Mouse (Mus musculus) megakaryocyte progenitor cell, adult 5-6 weeks (primary cell): ENCODE measurements around the gene Ifrd2. TPM values are rescaled to one million over a fixed set of nuclear protein-coding genes. Genes with fewer than 3 reads are reported as not detected.

Experiments used
- ATAC-seq: replicated peaks from 2 replicates; pipeline ENCODE4 v1.8.0; 2016; ENCODE audit warnings: mild to moderate bottlenecking, moderate TSS enrichment, inconsistent platforms; ENCODE audit not compliant: poor library complexity
- total RNA-seq, 2 experiments: library from RNA; stranded (forward) in 1 of 2; stranded (reverse) in 1 of 2; fragments of 157-497, 149-512 nt in 1 of 2; fragments of 200-1000 nt in 1 of 2; gene quantifications; 2 replicates each; pipeline versions ENCODE4 v1.2.3 to v1.2.4; 2015 to 2017

Gene Ifrd2
- total RNA-seq, 2 experiments from 2014 or later, result 31.5 to 93.4 TPM

GRCm38 (mm10) chr9:107618098-107618497 lies 30.7 kb downstream of the Ifrd2 start:
- ATAC-seq, result no peak

GRCm38 (mm10) chr9:107618778-107619545 lies 31.5 kb downstream of the Ifrd2 start:
- ATAC-seq, result peak; percentile 60

GRCm38 (mm10) chr9:107619546-107619879 lies 32.1 kb downstream of the Ifrd2 start:
- no peak for ATAC-seq

- ATAC-seq, result no peak
Observed at GRCm38 (mm10) chr9:107620954-107621353, 33.5 kb downstream of the Ifrd2 start.

DNA sequence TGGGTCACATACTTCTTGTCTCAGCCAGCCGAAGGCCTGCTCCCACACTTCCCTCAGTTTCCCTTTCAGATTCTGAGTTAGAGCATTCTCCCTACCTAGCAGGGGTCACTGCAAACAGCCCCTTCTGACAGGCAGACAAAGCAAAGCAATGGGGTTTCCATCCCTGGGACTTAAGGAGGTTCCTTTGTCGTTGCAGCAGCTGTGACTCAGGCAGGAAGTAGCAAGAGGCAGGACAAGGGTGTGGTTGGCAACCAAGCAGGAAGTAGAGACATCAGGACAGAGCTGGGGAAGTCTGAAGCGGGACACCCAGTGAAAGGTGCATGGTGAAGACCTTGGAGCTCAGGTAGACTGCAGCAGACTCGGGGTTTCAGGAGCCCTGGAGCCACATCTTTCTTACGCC lies 37.1 kb downstream of the Ifrd2 start:
- peak; percentile 55 for ATAC-seq

- ATAC-seq, result no peak
Observed at GRCm38 (mm10) chr9:107624951-107625350, 37.5 kb downstream of the Ifrd2 start.

- no peak for ATAC-seq
Observed at GRCm38 (mm10) chr9:107625351-107626128, 38.1 kb downstream of the Ifrd2 start.

GRCm38 (mm10) chr9:107626158-107626843 lies 38.9 kb downstream of the Ifrd2 start:
- ATAC-seq, result no peak; the same call in 1 of the 2 replicates

DNA sequence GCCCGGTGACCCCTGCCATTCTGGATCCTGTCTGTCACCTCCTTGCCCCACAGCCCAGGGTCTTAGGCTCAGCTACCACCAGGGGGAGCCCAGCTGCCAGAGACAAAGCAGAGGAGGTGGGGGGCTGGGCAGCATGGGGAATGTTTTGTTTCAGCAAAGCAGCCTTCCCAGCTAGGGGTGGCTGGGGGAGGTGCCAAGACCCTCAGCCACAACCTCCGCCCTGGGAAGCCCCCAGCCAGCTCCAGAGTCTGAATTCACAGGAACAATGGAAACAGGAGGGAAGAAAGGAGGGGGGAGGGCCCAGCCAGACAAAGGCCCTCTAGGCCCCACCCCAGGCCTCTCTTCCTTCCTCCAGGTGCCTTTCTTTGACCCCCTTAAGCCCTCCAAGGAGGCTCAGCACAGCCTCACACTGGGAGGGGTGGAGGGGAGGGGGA lies 39.4 kb downstream of the Ifrd2 start:
- peak; percentile 59 for ATAC-seq

DNA sequence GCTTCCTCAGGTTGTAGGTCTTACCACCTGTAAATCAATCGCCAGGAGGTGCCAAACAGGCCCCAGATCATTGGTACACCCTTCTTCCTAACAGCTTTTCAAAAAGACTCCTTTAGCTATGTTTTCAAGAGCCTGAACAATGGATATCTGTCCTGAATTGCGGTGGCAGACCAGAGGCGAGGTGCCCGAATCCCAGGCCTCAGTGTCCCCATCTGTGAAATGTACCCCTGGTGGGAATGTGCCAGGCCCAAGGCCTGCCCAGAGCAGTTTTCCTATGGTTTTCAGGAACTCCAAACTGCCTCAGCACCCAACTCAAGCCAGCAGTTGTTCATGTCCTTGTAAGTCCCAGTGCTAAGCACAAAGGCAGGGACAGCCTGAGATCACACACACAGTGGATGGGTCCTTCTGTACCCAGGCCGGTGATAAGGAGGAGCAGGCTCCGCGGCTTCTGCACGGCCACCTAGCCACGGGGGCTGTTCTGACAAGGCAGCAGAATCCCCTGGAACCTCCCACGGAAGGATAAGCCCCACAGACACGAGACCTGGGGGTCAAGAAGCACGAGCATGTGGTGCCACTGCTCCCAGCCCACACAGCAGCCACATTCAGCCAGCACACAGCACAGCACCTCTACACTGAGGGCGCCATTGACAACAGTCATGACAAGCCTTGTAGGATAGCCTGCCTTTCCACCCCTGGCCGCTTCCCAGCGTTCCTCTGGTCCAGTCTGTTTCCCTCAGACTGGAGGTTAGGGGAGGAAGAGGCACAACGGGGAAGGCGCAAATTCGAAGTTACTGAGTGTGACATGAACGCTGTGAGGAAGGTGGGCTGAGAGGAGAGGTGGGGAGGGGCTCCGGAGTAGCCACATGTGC lies 40.2 kb downstream of the Ifrd2 start:
- no peak for ATAC-seq

- ATAC-seq, result peak; percentile 49
Observed at GRCm38 (mm10) chr9:107628721-107629410, 41.4 kb downstream of the Ifrd2 start.

- no peak for ATAC-seq
Observed at GRCm38 (mm10) chr9:107629411-107629730, 41.9 kb downstream of the Ifrd2 start.

- ATAC-seq, result no peak
Observed at GRCm38 (mm10) chr9:107629901-107630425, 42.5 kb downstream of the Ifrd2 start.

DNA sequence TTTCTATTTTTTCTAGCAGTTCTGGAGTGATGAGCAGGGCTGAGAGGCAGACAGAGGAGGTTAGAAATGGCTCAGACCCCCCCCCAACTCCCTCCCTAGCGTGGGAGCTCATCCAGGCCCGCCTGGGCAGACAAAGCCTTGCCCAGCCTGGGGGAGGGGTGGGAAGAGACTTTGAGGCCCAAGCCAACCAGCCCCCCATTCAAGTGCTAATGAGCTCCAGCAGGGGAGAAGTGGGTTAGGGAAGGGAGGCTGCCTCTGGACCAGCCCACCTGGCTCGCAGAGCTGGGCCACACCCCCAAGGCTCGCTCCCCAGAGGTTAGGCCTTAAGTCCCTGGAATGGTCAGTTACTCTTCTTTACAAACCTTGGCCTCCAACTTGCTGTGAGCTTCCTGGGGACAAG lies 43.1 kb downstream of the Ifrd2 start:
- ATAC-seq, result no peak

- no peak for ATAC-seq
Observed at GRCm38 (mm10) chr9:107631311-107631826, 43.9 kb downstream of the Ifrd2 start.

DNA sequence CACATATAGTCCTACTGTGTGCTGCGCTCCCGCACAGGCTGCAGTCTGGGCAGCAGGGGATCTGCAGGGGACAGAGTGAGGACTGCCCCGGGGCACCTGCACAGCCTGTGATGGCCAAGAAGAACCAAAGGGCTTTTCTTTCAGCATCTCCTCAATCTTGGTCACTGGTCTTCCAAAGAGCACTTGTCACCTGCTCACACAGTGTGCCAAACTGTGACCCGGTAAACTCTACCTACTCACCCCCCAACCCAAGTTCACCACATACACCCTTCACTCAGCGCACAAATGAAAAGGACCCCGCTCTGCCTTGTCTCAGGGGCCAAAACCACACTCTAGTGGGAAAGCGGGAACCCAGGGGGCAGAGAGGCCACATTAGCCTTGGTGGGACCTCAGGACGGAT lies 44.4 kb downstream of the Ifrd2 start:
- ATAC-seq, result no peak

DNA sequence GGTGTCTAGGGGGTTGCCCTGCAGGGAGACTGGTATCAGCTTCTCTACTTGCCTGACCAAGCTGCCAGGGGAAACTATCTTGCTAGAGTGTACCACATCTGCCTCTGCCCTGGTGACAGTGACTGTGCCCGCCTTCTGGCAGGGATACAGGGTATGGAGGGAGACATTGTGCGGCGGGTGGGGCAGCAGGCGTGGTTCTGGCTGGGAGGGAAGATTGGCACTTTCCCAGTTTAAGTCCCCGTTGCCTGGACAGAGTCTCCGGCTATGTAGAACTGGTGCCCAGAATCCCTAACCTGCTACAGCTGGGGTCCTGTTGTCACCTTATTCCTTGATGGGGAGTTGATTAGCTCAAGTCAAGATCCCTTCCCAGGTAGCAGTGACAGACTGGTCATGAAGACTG lies 45.0 kb downstream of the Ifrd2 start:
- ATAC-seq, result peak; percentile 56

DNA sequence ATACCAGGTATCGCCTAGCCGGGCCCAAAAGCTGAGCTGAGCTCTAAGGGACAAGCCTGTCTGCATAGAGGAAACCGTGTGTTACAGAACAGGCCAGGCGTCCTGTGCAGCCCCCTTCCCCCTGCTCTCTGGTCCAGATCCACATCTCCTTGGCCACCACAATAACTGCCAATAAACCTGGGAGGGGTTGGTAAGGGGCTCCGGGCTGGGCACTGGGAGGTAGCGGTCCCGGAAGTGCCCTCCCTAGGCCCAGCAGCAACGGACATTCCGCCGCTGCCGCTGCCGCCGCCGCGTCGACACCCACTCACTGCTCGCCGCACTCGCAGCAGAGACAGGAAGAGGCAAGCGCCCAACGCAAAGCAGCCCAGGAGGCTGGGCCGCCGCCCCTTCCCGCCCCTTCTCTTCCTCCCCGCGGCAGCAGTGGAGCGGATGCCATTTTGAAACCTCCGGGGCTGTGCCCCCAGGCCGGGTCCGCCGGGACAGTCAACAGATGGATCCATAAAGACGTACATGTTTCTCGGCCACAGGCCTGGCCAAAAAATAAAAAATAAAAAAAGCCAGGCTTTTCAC lies 45.7 kb downstream of the Ifrd2 start:
- peak; percentile 56 for ATAC-seq

DNA sequence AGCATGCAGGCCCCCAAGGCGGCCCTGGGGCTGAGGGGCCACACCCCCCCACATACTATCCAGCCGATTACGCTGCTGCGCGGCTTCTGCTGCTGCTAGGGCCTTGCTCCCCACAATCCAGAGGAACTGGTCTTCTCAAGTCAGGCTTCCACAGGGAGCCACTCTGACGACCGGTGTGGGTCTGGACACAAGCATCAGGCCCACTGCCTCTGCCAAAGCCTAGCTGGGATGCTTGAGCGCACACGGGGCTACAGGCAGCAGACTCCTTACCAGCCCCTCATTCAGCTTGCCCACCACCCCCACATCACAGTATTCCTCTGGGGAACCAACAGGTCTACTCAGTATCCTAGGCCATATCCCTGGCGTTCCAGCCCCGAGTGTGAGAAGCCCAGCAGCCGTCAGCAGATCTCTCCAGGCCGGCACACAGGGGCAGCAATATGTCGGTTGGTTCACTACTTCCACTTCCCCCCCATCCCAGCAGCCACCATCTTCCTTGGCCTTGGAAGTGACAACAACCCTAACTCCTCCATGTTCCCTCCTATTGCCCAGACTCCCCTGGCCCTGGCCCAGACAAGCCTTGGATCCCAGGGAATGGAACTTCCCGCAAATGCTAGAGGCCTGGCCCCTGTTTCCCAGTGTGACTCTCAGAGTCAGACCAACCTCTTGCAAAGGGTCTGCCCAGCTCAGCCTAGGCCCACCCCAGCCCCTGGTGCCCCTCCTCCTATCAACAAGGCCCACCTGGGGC lies 46.4 kb downstream of the Ifrd2 start:
- ATAC-seq, result peak; percentile 1; the same call in 1 of the 2 replicates
